Mouse (Mus musculus) forebrain, embryonic 13.5 days (tissue): ENCODE measurements at regions not wholly inside any gene's neighbourhood (a gene's known extent, or its start where the extent isn't known, plus 50 kb on each side); places are given as distances from the start of the nearest gene placed in this dataset.

Experiments
- ATAC-seq: fragments of 200-750 bp; cut with Nextera tagmentation; 2 replicates; pipeline ENCODE4 v1.8.0; 2017
- H3K27ac ChIP-seq: fragments of 300-500 bp; sonication (generic); 2 replicates; pipeline ENCODE4 v1.5.1; 2015; ENCODE audit warnings: inconsistent platforms, mild to moderate bottlenecking, moderate library complexity
- H3K27me3 ChIP-seq: fragments of 300-500 bp; sonication (generic); 2 replicates; pipeline ENCODE4 v1.6.1; 2015; ENCODE audit warnings: mild to moderate bottlenecking, inconsistent platforms
- H3K36me3 ChIP-seq: fragments of 300-500 bp; sonication (generic); 2 replicates; pipeline ENCODE4 v1.6.1; 2015; ENCODE audit warnings: mild to moderate bottlenecking, inconsistent platforms; ENCODE audit not compliant: poor library complexity, severe bottlenecking
- H3K4me1 ChIP-seq: fragments of 300-500 bp; sonication (generic); 2 replicates; pipeline ENCODE4 v1.6.1; 2015; ENCODE audit warnings: inconsistent platforms
- H3K4me2 ChIP-seq: fragments of 300-500 bp; sonication (generic); 2 replicates; pipeline ENCODE4 v1.6.1; 2015; ENCODE audit warnings: inconsistent platforms, mild to moderate bottlenecking, moderate library complexity
- H3K4me3 ChIP-seq: fragments of 300-500 bp; sonication (generic); 2 replicates; pipeline ENCODE4 v1.5.1; 2015; ENCODE audit warnings: mild to moderate bottlenecking, inconsistent platforms
- H3K9ac ChIP-seq: fragments of 300-500 bp; sonication (generic); 2 replicates; pipeline ENCODE4 v1.6.1; 2015; ENCODE audit warnings: mild to moderate bottlenecking, inconsistent platforms
- H3K9me3 ChIP-seq: fragments of 300-500 bp; sonication (generic); replicated peaks from 2 replicates; pipeline ENCODE4 v1.6.1; 2016; ENCODE audit warnings: inconsistent platforms
- WGBS: fragments of 180-500 bp; shearing (Covaris S2); methylation state at CpG from one replicate; pipeline ENCODE4 v1.1.7; 2015; 5-methylcytosine and 5-hydroxymethylcytosine counted together

- H3K9me3 ChIP-seq = no peaks in the 10 kb centered on the region
Observed at GRCm38 (mm10) chr10:37473086-37473485, 334.4 kb upstream of the Marcks start.

GRCm38 (mm10) chr10:37457384-37457783 is 318.7 kb upstream of the Marcks start:
- Histone ChIP-seq H3K36me3 (no peaks in the 10 kb centered on the region), H3K27ac (no peak overlapping the region), H3K4me2 (no peak overlapping the region), H3K4me1 (no peaks in the 10 kb centered on the region), H3K27me3 (no peaks in the 10 kb centered on the region), H3K9ac (no peak overlapping the region), H3K9me3 (no peaks in the 10 kb centered on the region), H3K4me3 (no peak overlapping the region)
- WGBS = 62% methylated on average over 2 of the region's 2 CpGs
- ATAC-seq = no peak

More at GRCm38 (mm10) chr10:37473086-37473485, 334.4 kb upstream of the Marcks start:
- H3K9ac ChIP-seq = no peak overlapping the region
- no peak overlapping the region for H3K27ac ChIP-seq
- 90% methylated on average over 5 of the region's 5 CpGs for WGBS
- no peaks in the 10 kb centered on the region for H3K4me1 ChIP-seq
- H3K27me3 ChIP-seq = no peaks in the 10 kb centered on the region
- no peak for ATAC-seq
- no peak overlapping the region for H3K4me3 ChIP-seq
- H3K4me2 ChIP-seq = no peak overlapping the region
- H3K36me3 ChIP-seq = no peaks in the 10 kb centered on the region

GRCm38 (mm10) chr10:37449894-37450293 is 311.2 kb upstream of the Marcks start:
- WGBS = 93% methylated on average over 2 of the region's 2 CpGs
- H3K27me3 ChIP-seq = no peaks in the 10 kb centered on the region

GRCm38 (mm10) chr10:37447333-37448204 is 308.8 kb upstream of the Marcks start:
- H3K4me3 ChIP-seq = no peak overlapping the region
- H3K27me3 ChIP-seq = no peaks in the 10 kb centered on the region
- H3K36me3 ChIP-seq = no peaks in the 10 kb centered on the region
- no peak overlapping the region for H3K4me2 ChIP-seq
- 88% methylated on average over 4 of the region's 4 CpGs for WGBS
- H3K9me3 ChIP-seq = no peaks in the 10 kb centered on the region
- H3K4me1 ChIP-seq = no peaks in the 10 kb centered on the region
- no peak for ATAC-seq
- no peak overlapping the region for H3K9ac ChIP-seq
- H3K27ac ChIP-seq = no peak overlapping the region

More at GRCm38 (mm10) chr10:37449894-37450293, 311.2 kb upstream of the Marcks start:
- Histone ChIP-seq H3K4me2 (no peak overlapping the region), H3K27ac (no peak overlapping the region), H3K4me1 (no peaks in the 10 kb centered on the region), H3K4me3 (no peak overlapping the region), H3K36me3 (no peaks in the 10 kb centered on the region), H3K9me3 (no peaks in the 10 kb centered on the region), H3K9ac (no peak overlapping the region)
- ATAC-seq = no peak

GRCm38 (mm10) chr10:37439863-37440613 is 301.3 kb upstream of the Marcks start:
- Histone ChIP-seq H3K4me1 (peaks cover 42% of the 10 kb centered on the region), H3K4me2 (0 out of 2 replicates have a peak overlapping the region, but pooled peaks have one; percentile 14), H3K4me3 (no peak overlapping the region), H3K27ac (peak overlapping the region; percentile 72), H3K9me3 (no peaks in the 10 kb centered on the region), H3K36me3 (no peaks in the 10 kb centered on the region), H3K27me3 (no peaks in the 10 kb centered on the region), H3K9ac (no peak overlapping the region)
- peak; percentile 92 for ATAC-seq
- WGBS = 3% methylated on average over 4 of the region's 4 CpGs

- Histone ChIP-seq H3K9ac (no peak overlapping the region), H3K27ac (no peak overlapping the region), H3K9me3 (no peaks in the 10 kb centered on the region), H3K27me3 (no peaks in the 10 kb centered on the region), H3K4me1 (peaks cover 57% of the 10 kb centered on the region), H3K4me2 (no peak overlapping the region), H3K4me3 (no peak overlapping the region), H3K36me3 (no peaks in the 10 kb centered on the region)
- 54% methylated on average over 3 of the region's 3 CpGs for WGBS
- no peak for ATAC-seq
Observed at GRCm38 (mm10) chr10:37438312-37438711, 299.6 kb upstream of the Marcks start.

GRCm38 (mm10) chr10:37436849-37437248 is 298.1 kb upstream of the Marcks start:
- no peak for ATAC-seq
- Histone ChIP-seq H3K9ac (no peak overlapping the region), H3K4me3 (no peak overlapping the region), H3K36me3 (no peaks in the 10 kb centered on the region), H3K9me3 (no peaks in the 10 kb centered on the region), H3K27me3 (no peaks in the 10 kb centered on the region), H3K4me2 (no peak overlapping the region), H3K4me1 (peaks cover 62% of the 10 kb centered on the region), H3K27ac (peak overlapping the region; percentile 35; the same call in 1 of the 2 replicates)

GRCm38 (mm10) chr10:37434229-37434628 is 295.5 kb upstream of the Marcks start:
- H3K4me3 ChIP-seq = no peak overlapping the region
- H3K4me2 ChIP-seq = no peak overlapping the region
- H3K4me1 ChIP-seq = peaks cover 51% of the 10 kb centered on the region
- no peaks in the 10 kb centered on the region for H3K9me3 ChIP-seq
- H3K27ac ChIP-seq = peak overlapping the region; percentile 79
- 13% methylated on average over 5 of the region's 5 CpGs for WGBS
- peak; percentile 94 for ATAC-seq
- no peaks in the 10 kb centered on the region for H3K36me3 ChIP-seq
- no peaks in the 10 kb centered on the region for H3K27me3 ChIP-seq
- no peak overlapping the region for H3K9ac ChIP-seq

GRCm38 (mm10) chr10:37423047-37423446 is 284.3 kb upstream of the Marcks start:
- Histone ChIP-seq H3K4me3 (no peak overlapping the region), H3K27ac (no peak overlapping the region), H3K27me3 (no peaks in the 10 kb centered on the region), H3K36me3 (no peaks in the 10 kb centered on the region), H3K9me3 (no peaks in the 10 kb centered on the region), H3K4me1 (peaks cover 3% of the 10 kb centered on the region; the same call in 1 of the 2 replicates), H3K9ac (no peak overlapping the region), H3K4me2 (no peak overlapping the region)
- WGBS = 75% methylated on average over 1 of the region's 1 CpGs
- ATAC-seq = no peak

GRCm38 (mm10) chr10:37422612-37423011 is 283.9 kb upstream of the Marcks start:
- ATAC-seq = no peak
- Histone ChIP-seq H3K9ac (no peak overlapping the region), H3K4me1 (peaks cover 3% of the 10 kb centered on the region; the same call in 1 of the 2 replicates), H3K36me3 (no peaks in the 10 kb centered on the region), H3K4me3 (no peak overlapping the region), H3K27me3 (no peaks in the 10 kb centered on the region), H3K4me2 (no peak overlapping the region), H3K9me3 (no peaks in the 10 kb centered on the region), H3K27ac (no peak overlapping the region)
- 72% methylated on average over 2 of the region's 2 CpGs for WGBS

- H3K27ac ChIP-seq = no peak overlapping the region
- ATAC-seq = no peak
Observed at GRCm38 (mm10) chr10:37416321-37416720, 277.6 kb upstream of the Marcks start.

GRCm38 (mm10) chr10:37412401-37412800 is 273.7 kb upstream of the Marcks start:
- Histone ChIP-seq H3K4me1 (0 out of 2 replicates have a peak, but pooled peaks cover 3% of the 10 kb centered on the region), H3K9ac (no peak overlapping the region), H3K4me2 (no peak overlapping the region), H3K9me3 (no peaks in the 10 kb centered on the region), H3K4me3 (no peak overlapping the region), H3K36me3 (no peaks in the 10 kb centered on the region), H3K27me3 (no peaks in the 10 kb centered on the region), H3K27ac (no peak overlapping the region)
- 50% methylated on average over 1 of the region's 1 CpGs for WGBS
- ATAC-seq = no peak

More at GRCm38 (mm10) chr10:37416321-37416720, 277.6 kb upstream of the Marcks start:
- no peak overlapping the region for H3K4me3 ChIP-seq
- H3K27me3 ChIP-seq = no peaks in the 10 kb centered on the region
- no peaks in the 10 kb centered on the region for H3K9me3 ChIP-seq
- no peaks in the 10 kb centered on the region for H3K4me1 ChIP-seq
- no peak overlapping the region for H3K9ac ChIP-seq
- no peaks in the 10 kb centered on the region for H3K36me3 ChIP-seq
- no peak overlapping the region for H3K4me2 ChIP-seq
- 56% methylated on average over 1 of the region's 1 CpGs for WGBS
